Mouse (Mus musculus): ENCODE results near the gene Nkpd1.
A peak's percentile ranks its signal among the peaks of the same experiment; 100 is the strongest.

The Nkpd1 gene

GRCm38 (mm10) chr7:19517652-19518365, at the start of gene Nkpd1:
Gene Nkpd1 (plus strand): TSS chr7:19517838.
- peak; percentile 47 for DNase-seq

GRCm38 (mm10) chr7:19468279-19468678, 49.4 kb upstream of the Nkpd1 start:
- no peak for DNase-seq

- no peak for DNase-seq
These were observed 48.2 kb upstream of the Nkpd1 start for GRCm38 (mm10) chr7:19469404-19469803.

GRCm38 (mm10) chr7:19470308-19470707, 47.3 kb upstream of the Nkpd1 start:
- DNase-seq: no peak

- DNase-seq: no peak
These were observed 45.2 kb upstream of the Nkpd1 start for GRCm38 (mm10) chr7:19472403-19472802.

- peak; percentile 78 for DNase-seq
These were observed 43.7 kb upstream of the Nkpd1 start for GRCm38 (mm10) chr7:19473875-19474443.

GRCm38 (mm10) chr7:19477084-19477483, 40.6 kb upstream of the Nkpd1 start:
- DNase-seq: no peak

GRCm38 (mm10) chr7:19477624-19478384, 39.8 kb upstream of the Nkpd1 start:
- DNase-seq: no peak

- no peak for DNase-seq
These were observed 34.4 kb upstream of the Nkpd1 start for GRCm38 (mm10) chr7:19483281-19483680.

- DNase-seq: no peak
These were observed 32.1 kb upstream of the Nkpd1 start for GRCm38 (mm10) chr7:19485488-19485887.

GRCm38 (mm10) chr7:19486549-19486948, 31.1 kb upstream of the Nkpd1 start:
- no peak for DNase-seq

GRCm38 (mm10) chr7:19489525-19489924, 28.1 kb upstream of the Nkpd1 start:
- no peak for DNase-seq

GRCm38 (mm10) chr7:19491731-19492130, 25.9 kb upstream of the Nkpd1 start:
- peak; percentile 43 for DNase-seq

- no peak for DNase-seq
These were observed 22.7 kb upstream of the Nkpd1 start for GRCm38 (mm10) chr7:19494751-19495474.

- no peak for DNase-seq
These were observed 22.0 kb upstream of the Nkpd1 start for GRCm38 (mm10) chr7:19495521-19496213.

GRCm38 (mm10) chr7:19496214-19496555, 21.5 kb upstream of the Nkpd1 start:
- no peak for DNase-seq

GRCm38 (mm10) chr7:19498326-19498725, 19.3 kb upstream of the Nkpd1 start:
- DNase-seq: no peak

- no peak for DNase-seq
These were observed 16.9 kb upstream of the Nkpd1 start for GRCm38 (mm10) chr7:19500420-19501363.

GRCm38 (mm10) chr7:19501658-19502057, 16.0 kb upstream of the Nkpd1 start:
- no peak for DNase-seq

- DNase-seq: peak; percentile 63
These were observed 14.1 kb upstream of the Nkpd1 start for GRCm38 (mm10) chr7:19503481-19504068.

GRCm38 (mm10) chr7:19506326-19506725, 11.3 kb upstream of the Nkpd1 start:
- DNase-seq: peak; percentile 44

Measured in thymus, postnatal 4 days (tissue).